8 mouse cellular contexts compared by ENCODE assay signal in genomic region chr13:101693967-101694495, GRCm38 (mm10).
DNase-seq lines count a peak whose midpoint lies in the region; ATAC-seq and TF ChIP-seq lines count a peak whose summit lies in the region.

No protein-coding gene starts in this region.

- ATAC-seq in forebrain, embryonic 14.5 days: peak; percentile 60
- ATAC-seq in lung, embryonic 15.5 days (ENCODE audit: borderline replicate concordance, extremely low read depth, low FRiP score, low TSS enrichment): peak; percentile 60; the same call in 1 of the 2 replicates

- no peak overlapping the region for H3K27ac ChIP-seq in forebrain, embryonic 14.5 days (ENCODE audit: low read depth, low read length)
- H3K27ac ChIP-seq in lung, embryonic 15.5 days: peak overlapping the region; percentile 65
- peak overlapping the region; percentile 88 for H3K27ac ChIP-seq in thymus, adult 2 months (ENCODE audit: control insufficient read depth, insufficient read depth, low read length)

- H3K9ac ChIP-seq in forebrain, embryonic 14.5 days (ENCODE audit: low read length): peak overlapping the region; percentile 75
- H3K9ac ChIP-seq in lung, embryonic 15.5 days: peak overlapping the region; percentile 54

- TF ChIP-seq POLR2A in thymus, adult 2 months (IDR thresholded peaks at IDR 0.05; ENCODE audit: control insufficient read depth, extremely low read depth, insufficient read depth, low read length, poor library complexity): no peak

- peak overlapping the region; percentile 91 for H3K4me2 ChIP-seq in forebrain, embryonic 14.5 days (ENCODE audit: low read length)
- H3K4me2 ChIP-seq in lung, embryonic 15.5 days: peak overlapping the region; percentile 79

- peaks cover 8% of the 10 kb centered on the region for H3K27me3 ChIP-seq in E14TG2a.4 (ENCODE audit: insufficient read depth, low read length)
- no peaks in the 10 kb centered on the region for H3K27me3 ChIP-seq in forebrain, embryonic 14.5 days (replicated peaks; ENCODE audit: control insufficient read depth, insufficient read depth, low read length)
- H3K27me3 ChIP-seq in lung, embryonic 15.5 days: no peaks in the 10 kb centered on the region
- H3K27me3 ChIP-seq in thymus, adult 2 months (ENCODE audit: control insufficient read depth, insufficient read depth, low read length): no peaks in the 10 kb centered on the region

- H3K36me3 ChIP-seq in E14TG2a.4 (ENCODE audit: insufficient read depth, low read length): no peaks in the 10 kb centered on the region
- H3K36me3 ChIP-seq in forebrain, embryonic 14.5 days (ENCODE audit: control insufficient read depth, insufficient read depth, low read length): no peaks in the 10 kb centered on the region
- peaks cover 2% of the 10 kb centered on the region for H3K36me3 ChIP-seq in lung, embryonic 15.5 days
- H3K36me3 ChIP-seq in thymus, adult 2 months (ENCODE audit: control insufficient read depth, insufficient read depth, low read length): peaks cover 8% of the 10 kb centered on the region

- TF ChIP-seq CTCF in E14TG2a.4 (conservative IDR thresholded peaks at IDR 0.05; ENCODE audit: low read length): no peak
- 0 out of 2 replicates have a peak, but pooled peaks have one; percentile 35 for TF ChIP-seq CTCF in thymus, adult 2 months (IDR thresholded peaks at IDR 0.05; ENCODE audit: borderline replicate concordance, control insufficient read depth, extremely low read depth, insufficient read depth, low read length, poor library complexity)

- H3K9me3 ChIP-seq in E14TG2a.4 (ENCODE audit: low read length): no peaks in the 10 kb centered on the region
- H3K9me3 ChIP-seq in forebrain, embryonic 14.5 days (replicated peaks; ENCODE audit: control insufficient read depth, low read length): no peaks in the 10 kb centered on the region
- no peaks in the 10 kb centered on the region for H3K9me3 ChIP-seq in lung, embryonic 15.5 days

- H3K4me1 ChIP-seq in E14TG2a.4 (replicated peaks; ENCODE audit: low read depth, low read length): peaks cover 40% of the 10 kb centered on the region
- H3K4me1 ChIP-seq in forebrain, embryonic 14.5 days (ENCODE audit: control insufficient read depth, insufficient read depth, low read length): peaks cover 23% of the 10 kb centered on the region
- H3K4me1 ChIP-seq in lung, embryonic 15.5 days: peaks cover 37% of the 10 kb centered on the region
- H3K4me1 ChIP-seq in thymus, adult 2 months (replicated peaks; ENCODE audit: control insufficient read depth, insufficient read depth, low read length): peaks cover 37% of the 10 kb centered on the region

- 1% methylated on average over 12 of the region's 12 CpGs for WGBS in forebrain, embryonic 14.5 days
- WGBS in lung, embryonic 15.5 days: 5% methylated on average over 12 of the region's 12 CpGs
- WGBS in thymus, adult 2 months: 0% methylated on average over 12 of the region's 12 CpGs

- DNase-seq in c-Kit-positive CD71-positive TER-119-positive erythroid progenitor cells, embryonic 14.5 days (ENCODE audit: low spot score): peak; percentile 85
- DNase-seq in forebrain, embryonic 14.5 days (ENCODE audit: low spot score): peak; percentile 68
- peak; percentile 64 for DNase-seq in heart, postnatal 4 days
- DNase-seq in layer of hippocampus, adult 8-10 months (ENCODE audit: low spot score in 2 of 2): peak; percentile 71 to 73
- peak; percentile 65 for DNase-seq in ovary, adult 18-20 months (ENCODE audit: low spot score)
- DNase-seq in thymus, adult 2 months: peak; percentile 83

- H3K4me3 ChIP-seq in E14TG2a.4 (replicated peaks; ENCODE audit: low read length): peak overlapping the region; percentile 79
- peak overlapping the region; percentile 58 for H3K4me3 ChIP-seq in forebrain, embryonic 14.5 days (ENCODE audit: low read depth, low read length)
- H3K4me3 ChIP-seq in lung, embryonic 15.5 days: peak overlapping the region; percentile 50
- H3K4me3 ChIP-seq in thymus, adult 2 months (ENCODE audit: control insufficient read depth, insufficient read depth, low read length): peak overlapping the region; percentile 52
